Mouse (Mus musculus): ENCODE measurements at regions not wholly inside any gene's neighbourhood (a gene's known extent, or its start where the extent isn't known, plus 50 kb on each side); places are given as distances from the start of the nearest gene placed in this dataset.

DNA sequence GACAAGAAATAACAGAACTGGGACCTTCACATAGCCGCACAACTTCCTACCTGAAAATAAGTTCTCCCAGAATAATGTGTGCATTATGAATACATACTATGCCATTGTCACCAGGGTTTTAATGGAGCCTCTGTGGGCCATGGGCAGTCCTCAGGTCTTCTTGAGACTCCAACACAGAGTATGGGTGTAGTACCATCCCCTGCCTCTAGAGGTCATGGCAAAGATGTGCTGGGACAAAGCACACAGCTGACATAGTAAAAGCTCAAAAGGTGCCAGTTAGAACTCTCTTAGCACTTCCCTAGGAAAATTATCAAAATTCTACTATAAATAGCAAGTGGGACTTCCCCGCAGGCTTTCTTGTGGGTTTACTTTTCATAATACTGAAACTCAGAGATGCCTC lies 179.5 kb downstream of the Pdcd6ip start:
- Histone ChIP-seq H3K27ac (ENCODE audit: low read depth, low read length) (no peak overlapping the region), H3K4me2 (replicated peaks; ENCODE audit: low read depth, low read length) (no peak overlapping the region), H3K9ac (ENCODE audit: low read depth, low read length) (no peak overlapping the region), H3K9me3 (ENCODE audit: control insufficient read depth, low read length) (no peaks in the 10 kb centered on the region), H3K4me3 (ENCODE audit: low read depth, low read length) (no peak overlapping the region), H3K27me3 (ENCODE audit: control insufficient read depth, insufficient read depth, low read length) (no peaks in the 10 kb centered on the region), H3K4me1 (replicated peaks; ENCODE audit: control insufficient read depth, insufficient read depth, low read length) (no peaks in the 10 kb centered on the region), H3K36me3 (ENCODE audit: control insufficient read depth, insufficient read depth, low read length) (no peaks in the 10 kb centered on the region)
- no peak for ATAC-seq (ENCODE audit: low FRiP score)
- peak; percentile 61 for DNase-seq (ENCODE audit: low spot score)
- WGBS: 76% methylated on average over 2 of the region's 2 CpGs

DNA sequence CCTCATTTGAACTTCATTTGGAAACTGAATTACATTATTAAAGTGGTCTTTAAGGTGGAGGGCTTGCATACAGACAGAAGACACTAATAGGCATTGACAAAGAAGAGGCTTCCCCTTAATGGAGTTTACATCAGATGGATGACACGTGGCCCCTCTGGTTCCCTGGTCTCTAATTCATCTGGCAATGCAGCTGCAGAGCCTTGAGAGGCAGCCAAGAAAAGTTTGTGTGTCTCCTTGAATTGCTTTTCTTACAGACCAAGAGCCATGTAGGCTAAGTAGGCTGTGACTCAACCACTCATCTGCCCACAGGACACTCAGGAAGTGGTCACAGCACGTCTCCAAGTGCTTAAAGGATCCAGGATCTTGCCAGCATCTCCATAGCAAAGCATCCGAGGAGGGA lies 183.8 kb downstream of the Pdcd6ip start:
- no peaks in the 10 kb centered on the region for H3K27me3 ChIP-seq (ENCODE audit: control insufficient read depth, insufficient read depth, low read length)
- no peak overlapping the region for H3K27ac ChIP-seq (ENCODE audit: low read depth, low read length)
- H3K9ac ChIP-seq (ENCODE audit: low read depth, low read length): no peak overlapping the region
- no peaks in the 10 kb centered on the region for H3K36me3 ChIP-seq (ENCODE audit: control insufficient read depth, insufficient read depth, low read length)
- no peak overlapping the region for H3K4me2 ChIP-seq (replicated peaks; ENCODE audit: low read depth, low read length)
- H3K9me3 ChIP-seq (ENCODE audit: control insufficient read depth, low read length): no peaks in the 10 kb centered on the region
- H3K4me1 ChIP-seq (replicated peaks; ENCODE audit: control insufficient read depth, insufficient read depth, low read length): no peaks in the 10 kb centered on the region
- DNase-seq (ENCODE audit: low spot score) (no peak), ATAC-seq (ENCODE audit: low FRiP score) (no peak)
- H3K4me3 ChIP-seq (ENCODE audit: low read depth, low read length): no peak overlapping the region
- WGBS: 74% methylated on average over 3 of the region's 3 CpGs

DNA sequence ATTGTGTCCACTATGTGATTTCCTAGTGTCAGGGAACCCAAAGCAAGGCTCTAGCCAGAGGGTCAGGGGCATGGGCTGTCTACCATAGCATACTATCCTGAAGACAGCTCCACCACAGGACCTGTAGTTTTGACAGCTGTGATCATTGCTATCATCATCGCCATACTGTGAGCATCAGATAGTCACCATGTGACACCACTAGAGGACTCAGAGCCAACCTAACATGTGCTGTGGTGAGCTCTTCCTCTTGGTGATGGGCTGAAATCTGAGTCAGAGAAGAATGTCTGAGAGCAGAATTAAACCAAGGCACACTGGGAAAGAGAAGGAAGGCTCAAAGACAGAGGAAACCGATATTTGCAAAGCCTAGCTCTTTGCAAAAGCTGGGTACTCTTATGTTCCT lies 184.9 kb downstream of the Pdcd6ip start:
- Histone ChIP-seq H3K4me1 (replicated peaks; ENCODE audit: control insufficient read depth, insufficient read depth, low read length) (no peaks in the 10 kb centered on the region), H3K9ac (ENCODE audit: low read depth, low read length) (no peak overlapping the region), H3K27ac (ENCODE audit: low read depth, low read length) (no peak overlapping the region), H3K4me2 (replicated peaks; ENCODE audit: low read depth, low read length) (no peak overlapping the region), H3K27me3 (ENCODE audit: control insufficient read depth, insufficient read depth, low read length) (no peaks in the 10 kb centered on the region), H3K36me3 (ENCODE audit: control insufficient read depth, insufficient read depth, low read length) (no peaks in the 10 kb centered on the region), H3K4me3 (ENCODE audit: low read depth, low read length) (no peak overlapping the region), H3K9me3 (ENCODE audit: control insufficient read depth, low read length) (no peaks in the 10 kb centered on the region)
- no peak for ATAC-seq (ENCODE audit: low FRiP score)
- 95% methylated on average over 2 of the region's 2 CpGs for WGBS
- no peak for DNase-seq (ENCODE audit: low spot score)

DNA sequence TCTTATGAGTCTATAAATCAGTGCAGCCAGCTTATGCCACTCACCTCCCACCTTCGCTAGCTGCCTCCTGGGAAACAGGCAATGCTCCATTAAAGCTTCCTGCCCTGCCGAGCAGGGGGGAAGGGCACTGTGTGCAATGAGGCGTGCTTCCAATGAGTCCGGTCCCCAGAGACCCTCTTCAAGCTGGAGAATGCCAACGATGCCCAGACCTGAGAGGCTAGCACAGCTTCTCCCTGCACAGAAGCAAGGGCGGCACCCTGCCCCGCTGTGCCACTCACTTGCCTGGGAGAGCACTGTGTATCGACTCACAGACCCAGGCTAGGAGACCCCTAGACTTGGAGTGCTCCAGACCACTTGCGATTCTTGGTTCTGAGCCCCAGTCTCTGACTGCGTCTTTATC lies 188.3 kb downstream of the Pdcd6ip start:
- Histone ChIP-seq H3K27ac (ENCODE audit: low read depth, low read length) (no peak overlapping the region), H3K4me2 (replicated peaks; ENCODE audit: low read depth, low read length) (no peak overlapping the region), H3K4me3 (ENCODE audit: low read depth, low read length) (no peak overlapping the region), H3K9me3 (ENCODE audit: control insufficient read depth, low read length) (no peaks in the 10 kb centered on the region), H3K27me3 (ENCODE audit: control insufficient read depth, insufficient read depth, low read length) (no peaks in the 10 kb centered on the region), H3K9ac (ENCODE audit: low read depth, low read length) (no peak overlapping the region), H3K36me3 (ENCODE audit: control insufficient read depth, insufficient read depth, low read length) (no peaks in the 10 kb centered on the region), H3K4me1 (replicated peaks; ENCODE audit: control insufficient read depth, insufficient read depth, low read length) (no peaks in the 10 kb centered on the region)
- DNase-seq (ENCODE audit: low spot score) (peak; percentile 7), ATAC-seq (ENCODE audit: low FRiP score) (no peak)
- 64% methylated on average over 10 of the region's 10 CpGs for WGBS

DNA sequence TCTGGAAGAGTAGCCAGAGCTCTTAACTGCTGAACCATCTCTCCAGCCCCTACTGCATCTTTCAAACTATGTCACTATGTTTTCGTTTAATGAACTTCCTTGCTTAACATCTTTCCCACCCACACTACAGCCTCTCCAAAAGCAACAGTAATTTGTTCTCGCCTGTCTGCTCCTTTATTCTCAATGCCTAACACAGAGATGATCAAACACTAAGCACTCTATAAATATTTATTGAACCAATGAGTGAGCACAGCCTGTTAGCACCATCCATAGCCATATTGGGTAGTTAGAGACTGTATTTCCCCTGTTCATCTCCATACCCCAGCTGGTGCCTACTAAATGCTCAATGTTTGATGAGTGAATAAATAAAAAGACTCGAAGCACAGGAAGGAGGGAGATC lies 189.6 kb downstream of the Pdcd6ip start:
- H3K36me3 ChIP-seq (ENCODE audit: control insufficient read depth, insufficient read depth, low read length): no peaks in the 10 kb centered on the region
- DNase-seq (ENCODE audit: low spot score) (no peak), ATAC-seq (ENCODE audit: low FRiP score) (no peak)
- H3K4me2 ChIP-seq (replicated peaks; ENCODE audit: low read depth, low read length): no peak overlapping the region
- H3K9ac ChIP-seq (ENCODE audit: low read depth, low read length): no peak overlapping the region
- WGBS: 81% methylated on average over 3 of the region's 3 CpGs
- no peaks in the 10 kb centered on the region for H3K9me3 ChIP-seq (ENCODE audit: control insufficient read depth, low read length)
- H3K4me1 ChIP-seq (replicated peaks; ENCODE audit: control insufficient read depth, insufficient read depth, low read length): no peaks in the 10 kb centered on the region
- H3K4me3 ChIP-seq (ENCODE audit: low read depth, low read length): no peak overlapping the region
- H3K27ac ChIP-seq (ENCODE audit: low read depth, low read length): no peak overlapping the region
- no peaks in the 10 kb centered on the region for H3K27me3 ChIP-seq (ENCODE audit: control insufficient read depth, insufficient read depth, low read length)

DNA sequence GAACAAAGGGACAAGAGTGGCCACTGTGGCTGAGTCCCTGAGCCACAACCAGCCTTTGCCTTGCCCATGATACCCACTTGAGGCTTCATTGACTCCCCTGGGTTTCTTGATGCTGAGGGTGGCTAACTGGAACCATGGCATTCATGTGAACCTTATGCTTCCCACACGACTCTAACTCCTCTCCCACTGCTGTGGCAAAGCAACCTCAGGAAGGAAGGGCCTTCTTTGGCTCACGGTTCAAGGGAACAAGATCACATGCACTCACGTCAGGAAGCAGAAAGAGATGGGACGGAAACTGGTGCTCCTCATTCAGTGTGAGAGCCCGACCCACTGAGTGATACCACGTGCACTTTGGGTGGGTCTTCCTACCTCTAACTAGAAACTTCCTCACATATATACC lies 190.3 kb downstream of the Pdcd6ip start:
- H3K9ac ChIP-seq (ENCODE audit: low read depth, low read length): no peak overlapping the region
- DNase-seq (ENCODE audit: low spot score): no peak
- WGBS: 95% methylated on average over 6 of the region's 6 CpGs
- H3K4me2 ChIP-seq (replicated peaks; ENCODE audit: low read depth, low read length): no peak overlapping the region
- H3K4me3 ChIP-seq (ENCODE audit: low read depth, low read length): no peak overlapping the region
- no peaks in the 10 kb centered on the region for H3K27me3 ChIP-seq (ENCODE audit: control insufficient read depth, insufficient read depth, low read length)
- no peak for ATAC-seq (ENCODE audit: low FRiP score)
- H3K4me1 ChIP-seq (replicated peaks; ENCODE audit: control insufficient read depth, insufficient read depth, low read length): no peaks in the 10 kb centered on the region
- no peaks in the 10 kb centered on the region for H3K36me3 ChIP-seq (ENCODE audit: control insufficient read depth, insufficient read depth, low read length)
- H3K27ac ChIP-seq (ENCODE audit: low read depth, low read length): no peak overlapping the region
- no peaks in the 10 kb centered on the region for H3K9me3 ChIP-seq (ENCODE audit: control insufficient read depth, low read length)

DNA sequence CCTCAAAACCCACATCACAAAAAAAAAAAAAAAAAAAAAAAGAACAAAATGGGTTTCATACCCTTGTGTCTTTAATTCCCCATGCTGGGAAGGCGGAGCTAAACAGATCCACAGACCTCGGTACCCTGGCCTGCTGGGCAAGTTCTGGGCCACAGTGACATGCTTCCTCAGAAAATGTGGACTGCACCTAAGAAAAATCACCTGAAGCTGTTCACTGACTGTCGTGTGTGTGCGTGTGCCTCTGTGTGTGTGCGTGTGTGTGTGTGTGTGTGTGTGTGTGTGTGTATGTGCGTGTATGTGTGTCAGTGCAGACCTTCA lies 192.4 kb downstream of the Pdcd6ip start:
- no peak for ATAC-seq (ENCODE audit: low FRiP score)
- no peak overlapping the region for H3K9ac ChIP-seq (ENCODE audit: low read depth, low read length)
- no peak overlapping the region for H3K27ac ChIP-seq (ENCODE audit: low read depth, low read length)
- H3K4me2 ChIP-seq (replicated peaks; ENCODE audit: low read depth, low read length): no peak overlapping the region
- no peak overlapping the region for H3K4me3 ChIP-seq (ENCODE audit: low read depth, low read length)
- H3K27me3 ChIP-seq (ENCODE audit: control insufficient read depth, insufficient read depth, low read length): no peaks in the 10 kb centered on the region
- H3K36me3 ChIP-seq (ENCODE audit: control insufficient read depth, insufficient read depth, low read length): no peaks in the 10 kb centered on the region
- WGBS: 88% methylated on average over 6 of the region's 6 CpGs
- no peaks in the 10 kb centered on the region for H3K9me3 ChIP-seq (ENCODE audit: control insufficient read depth, low read length)
- H3K4me1 ChIP-seq (replicated peaks; ENCODE audit: control insufficient read depth, insufficient read depth, low read length): no peaks in the 10 kb centered on the region
- DNase-seq (ENCODE audit: low spot score): no peak

DNA sequence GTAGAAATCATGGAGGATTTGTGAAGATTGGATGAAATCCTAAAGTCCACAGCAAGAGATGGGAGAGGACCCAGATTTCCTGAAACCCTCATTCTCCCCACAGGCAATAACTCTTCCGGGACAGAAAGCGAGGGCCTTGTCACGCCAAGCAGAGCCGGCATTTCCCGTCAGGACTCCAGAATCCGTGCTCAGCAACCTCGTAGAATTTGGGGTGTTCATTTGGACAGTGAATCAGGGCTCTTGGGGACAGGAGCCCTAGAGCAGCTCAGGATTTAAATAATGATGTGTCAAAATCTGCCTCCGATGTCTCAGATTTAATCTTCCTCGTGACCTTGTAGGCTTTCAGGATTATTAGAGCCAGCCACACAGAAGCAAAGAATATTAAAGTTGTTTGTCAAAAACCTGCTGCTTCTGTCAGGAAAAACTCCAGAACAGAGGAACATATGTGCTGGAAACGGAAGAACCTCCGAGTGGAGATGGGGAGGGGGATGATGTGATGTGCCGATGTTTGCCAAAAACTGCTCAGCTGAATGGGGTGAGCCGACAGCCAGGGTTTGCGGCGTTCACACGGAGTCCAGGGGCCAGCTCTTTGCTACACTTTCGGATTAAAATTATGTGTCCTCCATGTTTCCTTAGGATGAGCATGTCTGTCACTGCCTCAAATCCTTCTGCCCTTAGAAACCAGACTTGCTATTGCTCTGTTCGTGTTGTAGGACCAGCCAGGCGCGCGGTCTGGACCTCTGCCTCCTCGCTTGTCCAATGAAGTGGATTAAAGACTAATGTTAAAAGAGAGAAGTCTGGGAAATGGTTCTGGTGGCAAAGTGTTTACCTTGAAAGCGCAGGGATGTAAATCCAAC lies 193.0 kb downstream of the Pdcd6ip start:
- WGBS: 86% methylated on average over 23 of the region's 23 CpGs
- Histone ChIP-seq H3K4me2 (replicated peaks; ENCODE audit: low read depth, low read length) (no peak overlapping the region), H3K27me3 (ENCODE audit: control insufficient read depth, insufficient read depth, low read length) (no peaks in the 10 kb centered on the region), H3K4me3 (ENCODE audit: low read depth, low read length) (no peak overlapping the region), H3K4me1 (replicated peaks; ENCODE audit: control insufficient read depth, insufficient read depth, low read length) (no peaks in the 10 kb centered on the region), H3K9ac (ENCODE audit: low read depth, low read length) (no peak overlapping the region), H3K27ac (ENCODE audit: low read depth, low read length) (no peak overlapping the region), H3K9me3 (ENCODE audit: control insufficient read depth, low read length) (no peaks in the 10 kb centered on the region), H3K36me3 (ENCODE audit: control insufficient read depth, insufficient read depth, low read length) (no peaks in the 10 kb centered on the region)
- DNase-seq (ENCODE audit: low spot score): no peak
- ATAC-seq (ENCODE audit: low FRiP score): no peak

DNA sequence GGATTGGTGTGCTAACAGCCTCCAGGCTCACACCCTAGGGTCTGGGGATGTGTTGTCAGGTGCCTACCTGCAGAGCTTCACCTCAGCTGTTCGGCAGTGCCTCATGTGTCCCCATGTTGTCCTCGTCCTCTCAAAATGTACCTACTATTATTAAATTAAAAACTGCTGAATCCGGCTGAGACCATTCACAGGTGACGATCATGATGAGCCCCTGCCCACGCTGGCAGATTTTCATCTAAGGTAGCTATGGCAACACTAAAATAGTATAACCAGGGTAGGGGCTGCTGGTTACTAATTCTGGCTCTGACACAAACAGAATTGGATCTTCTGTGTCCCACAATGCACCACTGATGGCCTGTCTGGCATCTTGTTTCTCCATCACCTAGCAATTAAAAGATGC lies 196.8 kb downstream of the Pdcd6ip start:
- no peaks in the 10 kb centered on the region for H3K9me3 ChIP-seq (ENCODE audit: control insufficient read depth, low read length)
- H3K36me3 ChIP-seq (ENCODE audit: control insufficient read depth, insufficient read depth, low read length): no peaks in the 10 kb centered on the region
- no peak overlapping the region for H3K4me3 ChIP-seq (ENCODE audit: low read depth, low read length)
- H3K27me3 ChIP-seq (ENCODE audit: control insufficient read depth, insufficient read depth, low read length): no peaks in the 10 kb centered on the region
- WGBS: 88% methylated on average over 5 of the region's 5 CpGs
- DNase-seq (ENCODE audit: low spot score) (no peak), ATAC-seq (ENCODE audit: low FRiP score) (no peak)
- H3K4me1 ChIP-seq (replicated peaks; ENCODE audit: control insufficient read depth, insufficient read depth, low read length): no peaks in the 10 kb centered on the region
- H3K9ac ChIP-seq (ENCODE audit: low read depth, low read length): no peak overlapping the region
- no peak overlapping the region for H3K4me2 ChIP-seq (replicated peaks; ENCODE audit: low read depth, low read length)
- H3K27ac ChIP-seq (ENCODE audit: low read depth, low read length): no peak overlapping the region

Data from hindbrain, embryonic 11.5 days (tissue).